Mouse (Mus musculus) MN1 (cell line): ENCODE data around the gene Tmem259.

Source experiments
- DNase-seq: peaks from one replicate; pipeline ENCODE4 v3.0.0-alpha.2; 2016; ENCODE audit warnings: low spot score

Tmem259 gene

GRCm38 (mm10) chr10:79984195-79984816 lies at the start of gene Tmem259:
Gene Tmem259, minus strand, starts transcription at chr10:79984330.
- DNase-seq, result peak; percentile 94

GRCm38 (mm10) chr10:80032799-80033480 lies 48.8 kb upstream of the Tmem259 start:
- peak; percentile 86 for DNase-seq

GRCm38 (mm10) chr10:80030736-80031135 lies 46.6 kb upstream of the Tmem259 start:
- no peak for DNase-seq

- DNase-seq, result no peak
Observed at GRCm38 (mm10) chr10:80030191-80030590, 46.1 kb upstream of the Tmem259 start.

GRCm38 (mm10) chr10:80028521-80028846 lies 44.4 kb upstream of the Tmem259 start:
- DNase-seq, result no peak

- no peak for DNase-seq
Observed at GRCm38 (mm10) chr10:80027681-80028520, 43.8 kb upstream of the Tmem259 start.

GRCm38 (mm10) chr10:80025889-80026288 lies 41.8 kb upstream of the Tmem259 start:
- no peak for DNase-seq

- no peak for DNase-seq
Observed at GRCm38 (mm10) chr10:80025463-80025862, 41.3 kb upstream of the Tmem259 start.

- no peak for DNase-seq
Observed at GRCm38 (mm10) chr10:80025044-80025347, 40.9 kb upstream of the Tmem259 start.

- no peak for DNase-seq
Observed at GRCm38 (mm10) chr10:80024229-80025043, 40.3 kb upstream of the Tmem259 start.

GRCm38 (mm10) chr10:80023758-80024157 lies 39.6 kb upstream of the Tmem259 start:
- DNase-seq, result no peak

GRCm38 (mm10) chr10:80022806-80023205 lies 38.7 kb upstream of the Tmem259 start:
- DNase-seq, result no peak

GRCm38 (mm10) chr10:80022164-80022563 lies 38.0 kb upstream of the Tmem259 start:
- no peak for DNase-seq

GRCm38 (mm10) chr10:80021320-80021641 lies 37.2 kb upstream of the Tmem259 start:
- no peak for DNase-seq

- no peak for DNase-seq
Observed at GRCm38 (mm10) chr10:80020603-80021319, 36.6 kb upstream of the Tmem259 start.

- no peak for DNase-seq
Observed at GRCm38 (mm10) chr10:80020191-80020590, 36.1 kb upstream of the Tmem259 start.

- DNase-seq, result no peak
Observed at GRCm38 (mm10) chr10:80019471-80020131, 35.5 kb upstream of the Tmem259 start.

GRCm38 (mm10) chr10:80018739-80019297 lies 34.7 kb upstream of the Tmem259 start:
- DNase-seq, result peak; percentile 73

GRCm38 (mm10) chr10:80017771-80018170 lies 33.6 kb upstream of the Tmem259 start:
- no peak for DNase-seq

GRCm38 (mm10) chr10:80017361-80017760 lies 33.2 kb upstream of the Tmem259 start:
- no peak for DNase-seq

- no peak for DNase-seq
Observed at GRCm38 (mm10) chr10:80016931-80017330, 32.8 kb upstream of the Tmem259 start.
